Mouse (Mus musculus): ENCODE data around the gene Gm4201.
"Not testable (repeated sequence)": the region's sequence is repeated elsewhere in the genome, so short reads cannot be mapped to it uniquely, and the experiment has no call there.

Gene Gm4201

DNA sequence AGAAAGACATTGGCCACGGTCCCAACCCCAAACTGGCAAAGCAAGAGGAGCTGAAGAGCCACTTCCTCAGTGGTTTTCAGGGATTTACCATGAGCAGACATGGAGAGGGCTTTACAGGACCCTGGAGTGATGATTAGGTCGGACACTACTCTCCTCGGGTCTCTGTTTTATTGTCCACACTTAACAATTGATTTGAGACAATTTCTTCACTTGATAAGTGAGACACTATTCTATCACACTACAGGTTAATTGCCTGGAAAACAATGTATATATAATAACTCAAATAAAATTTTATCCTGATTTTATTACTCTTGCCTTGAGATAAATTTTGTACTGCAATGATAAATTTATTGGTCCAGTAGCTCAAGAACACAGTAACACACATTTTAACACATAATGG is at the start of gene Gm4201:
Gene Gm4201, minus strand, starts transcription at position 101 of the 400 bp plus-strand sequence.
- not testable (repeated sequence) for DNase-seq

DNA sequence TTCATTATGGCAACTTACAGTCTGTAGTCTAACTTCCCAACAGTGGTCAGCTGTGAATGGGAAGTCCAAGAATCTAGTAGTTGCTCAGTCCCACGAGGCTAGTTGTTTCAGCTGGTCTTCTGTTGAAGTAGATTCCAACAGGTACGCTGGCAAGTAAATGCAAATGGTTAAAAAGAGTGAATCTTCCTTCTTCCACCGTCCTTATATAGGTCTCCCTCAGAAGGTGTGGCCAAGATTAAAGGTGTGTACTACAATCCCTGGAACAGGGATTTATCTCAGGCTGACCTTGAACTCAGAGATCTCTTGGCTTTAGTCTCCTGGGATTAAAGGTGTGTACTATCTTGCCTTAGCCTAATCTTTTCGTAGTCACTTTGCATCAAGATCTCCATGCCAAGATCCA is 22.9 kb upstream of the Gm4201 start, which contains the start of gene Gm4565:
Gene Gm4565, minus strand, starts transcription at position 101 of the 400 bp plus-strand sequence.
- not testable (repeated sequence) for DNase-seq

DNA sequence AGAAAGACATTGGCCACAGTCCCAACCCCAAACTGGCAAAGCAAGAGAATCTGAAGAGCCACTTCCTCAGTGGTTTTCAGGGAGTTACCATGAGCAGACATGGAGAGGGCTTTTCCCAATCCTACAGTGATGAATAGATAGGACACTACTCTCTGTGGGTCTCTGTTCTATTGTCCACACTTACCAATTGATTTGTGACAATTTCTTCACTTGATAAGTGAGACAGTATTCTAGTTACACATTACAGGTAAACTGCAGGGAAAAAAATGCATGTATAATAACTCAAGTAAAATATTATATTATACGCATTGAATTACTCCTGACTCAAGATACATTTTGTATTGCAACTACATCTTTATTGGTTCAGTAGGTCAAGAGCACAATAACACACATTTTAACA is 30.4 kb downstream of the Gm4201 start, which contains the start of gene Gm8677:
Gene Gm8677, minus strand, starts transcription at position 101 of the 400 bp plus-strand sequence.
- not testable (repeated sequence) for DNase-seq

DNA sequence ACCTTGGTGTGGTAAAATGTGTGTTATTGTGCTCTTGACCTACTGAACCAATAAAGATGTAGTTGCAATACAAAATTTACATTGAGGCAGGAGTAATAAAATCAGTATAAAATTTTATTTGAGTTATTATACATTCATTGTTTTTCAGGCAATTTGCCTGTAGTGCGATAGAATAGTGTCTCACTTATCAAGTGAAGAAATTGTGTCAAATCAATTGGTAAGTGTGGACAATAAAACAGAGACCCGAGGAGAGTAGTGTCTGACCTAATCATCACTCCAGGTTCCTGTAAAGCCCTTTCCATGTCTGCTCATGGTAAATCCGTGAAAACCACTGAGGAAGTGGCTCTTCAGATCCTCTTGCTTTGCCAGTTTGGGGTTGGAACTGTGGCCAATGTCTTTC is 42.5 kb downstream of the Gm4201 start, which contains the start of gene Vmn1r152:
Gene Vmn1r152, plus strand, starts transcription at position 301 of the 400 bp plus-strand sequence.
- not testable (repeated sequence) for DNase-seq
